Mouse (Mus musculus): Measurements from ENCODE around the gene Ptbp1.

The Ptbp1 gene

DNA sequence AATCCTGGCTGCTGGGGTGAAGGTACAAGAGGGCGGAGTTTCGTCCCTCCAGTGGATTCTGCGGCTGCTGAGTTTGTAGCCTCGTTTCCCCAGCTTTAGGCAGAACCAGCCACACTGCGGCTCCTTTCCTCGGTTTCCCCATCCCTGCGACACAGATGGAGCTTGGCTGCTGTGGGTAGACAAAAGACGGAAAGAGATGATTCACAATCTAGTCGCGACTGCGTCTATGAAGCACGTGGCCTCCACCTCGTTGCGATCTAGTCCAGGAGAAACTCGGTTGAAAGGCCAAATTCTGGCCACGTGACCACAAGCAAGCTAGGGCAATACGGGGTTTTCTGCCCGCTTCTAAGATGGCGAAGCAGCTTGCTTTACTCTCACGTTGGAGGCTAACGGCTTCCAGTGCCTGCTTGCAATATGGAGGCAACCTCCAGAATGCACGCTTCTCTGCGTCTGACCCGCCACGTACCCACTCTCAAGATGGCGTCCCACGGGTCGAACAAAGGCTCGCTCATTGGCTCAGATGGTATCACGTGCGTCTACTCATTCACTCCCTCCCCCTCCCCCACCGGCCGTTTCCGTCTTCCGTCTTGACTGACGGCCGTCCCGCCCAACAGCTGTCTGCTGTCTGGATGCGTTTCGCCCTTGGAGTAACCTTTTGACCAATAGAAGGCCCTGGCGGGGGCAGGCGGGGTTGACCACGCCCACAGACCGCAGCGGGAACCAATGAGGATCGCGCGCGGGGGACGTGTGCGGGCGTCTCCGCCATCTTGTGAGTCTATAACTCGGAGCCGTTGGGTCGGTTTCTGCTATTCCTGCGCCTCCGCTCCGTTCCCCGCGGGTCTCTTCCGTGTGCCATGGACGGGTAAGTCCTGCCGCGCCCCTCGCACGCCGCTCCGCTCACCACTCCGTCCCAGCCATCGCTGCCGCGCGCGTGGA, at the start of gene Ptbp1:
Ptbp1 (plus strand) TSS at position 568 of the 936 bp plus-strand sequence.
- DNase-seq (ENCODE audit: low read depth, low spot score) = peak; percentile 100

DNA sequence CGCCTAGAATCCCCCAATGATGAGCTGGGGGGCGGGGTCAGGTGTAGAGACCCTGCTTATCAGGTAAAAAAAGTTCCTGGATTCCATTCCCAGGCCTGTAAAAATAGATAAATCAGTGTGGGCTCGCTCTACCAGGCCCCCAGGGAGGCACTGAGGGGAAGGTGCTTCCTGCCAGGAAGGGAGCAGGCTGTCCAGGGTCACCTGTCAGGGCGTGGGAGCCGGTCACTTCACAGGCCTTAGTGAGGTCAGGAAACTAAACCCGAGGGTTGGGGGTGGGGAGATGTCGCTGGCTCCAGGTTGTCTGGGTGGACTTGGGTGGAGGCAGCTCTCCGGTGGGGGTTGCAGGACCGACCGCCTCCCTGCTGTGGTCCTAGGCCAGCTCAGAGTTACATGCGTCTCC, 48.6 kb upstream of the Ptbp1 start:
- no peak for DNase-seq (ENCODE audit: low read depth, low spot score)

DNA sequence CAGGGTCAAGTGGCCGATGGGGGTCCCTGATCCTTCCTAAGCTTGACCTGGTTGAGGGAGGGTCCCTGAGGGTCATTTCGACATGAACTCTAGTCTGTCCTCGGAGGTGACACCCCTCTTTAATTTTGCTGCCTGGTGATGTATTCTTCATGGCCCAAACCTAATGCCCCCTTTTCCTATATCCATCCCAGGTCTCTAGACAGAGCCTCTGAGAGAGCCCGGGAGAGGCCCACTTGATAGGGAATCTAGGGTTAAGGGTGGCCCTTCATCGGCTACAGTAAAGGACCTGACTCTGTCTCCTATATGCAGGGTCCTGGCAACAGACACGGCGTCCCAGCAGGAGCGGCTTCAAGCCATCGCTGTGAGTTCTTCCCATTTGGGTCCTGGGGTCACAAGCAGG, 47.9 kb upstream of the Ptbp1 start:
- DNase-seq (ENCODE audit: low read depth, low spot score) = no peak

DNA sequence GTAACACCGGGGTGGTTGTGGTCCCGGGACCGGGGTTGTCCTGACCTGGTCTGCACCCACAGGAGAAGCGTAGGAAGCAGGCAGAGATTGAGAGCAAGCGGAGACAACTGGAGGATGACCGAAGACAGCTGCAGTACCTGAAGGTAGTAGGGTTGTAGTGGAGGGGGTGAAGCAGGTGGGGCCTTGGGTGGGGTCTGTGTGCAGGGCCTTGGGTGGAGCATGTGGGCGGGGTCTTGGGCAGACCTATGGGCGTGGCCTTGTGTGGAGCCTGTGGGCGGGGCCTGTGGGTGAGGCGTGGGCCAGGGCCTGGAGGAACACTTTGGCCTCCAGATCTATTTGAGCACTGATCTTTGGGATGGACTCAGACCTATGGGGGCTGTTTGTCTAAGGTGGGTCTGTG, 47.3 kb upstream of the Ptbp1 start:
- DNase-seq (ENCODE audit: low read depth, low spot score) = no peak

DNA sequence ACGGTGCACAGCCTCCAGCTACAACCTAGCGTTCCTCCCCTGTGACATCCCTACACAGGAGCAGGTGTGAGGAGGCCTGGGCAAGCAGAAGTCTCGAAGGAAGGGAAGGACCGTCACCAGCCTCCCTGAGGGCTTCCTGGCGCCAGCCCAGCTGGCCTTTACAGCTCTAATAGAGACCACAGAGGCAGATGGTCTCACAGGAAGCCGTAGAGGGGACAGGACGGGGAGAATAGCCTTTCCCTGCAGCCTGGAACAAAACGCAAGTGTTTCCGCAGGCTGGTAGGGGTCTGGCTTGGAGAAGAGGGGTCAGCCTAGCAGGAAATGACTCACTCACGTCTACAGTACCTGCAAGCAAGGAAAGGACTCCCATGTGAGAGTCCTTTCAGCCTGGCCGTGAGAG, 46.4 kb upstream of the Ptbp1 start:
- no peak for DNase-seq (ENCODE audit: low read depth, low spot score)

DNA sequence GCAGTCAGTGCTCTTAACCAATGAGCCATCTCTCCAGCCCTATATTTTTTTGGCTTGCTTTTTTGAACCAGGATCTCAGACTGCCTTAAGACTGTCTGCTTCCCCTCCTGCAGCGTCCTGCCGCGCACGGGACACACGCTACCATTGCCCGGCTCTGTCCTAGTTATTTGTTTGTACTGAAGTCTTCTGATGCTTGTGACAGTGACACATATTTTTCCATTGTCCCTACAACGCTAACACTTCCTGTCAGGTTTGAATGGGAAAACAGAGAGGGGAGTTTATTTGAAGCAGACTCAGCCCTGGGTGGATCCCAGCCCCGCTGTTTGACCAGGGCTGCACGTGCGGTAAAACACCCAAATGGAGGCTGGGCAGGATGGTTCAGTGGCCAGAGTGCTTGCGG, 45.5 kb upstream of the Ptbp1 start:
- no peak for DNase-seq (ENCODE audit: low read depth, low spot score)

DNA sequence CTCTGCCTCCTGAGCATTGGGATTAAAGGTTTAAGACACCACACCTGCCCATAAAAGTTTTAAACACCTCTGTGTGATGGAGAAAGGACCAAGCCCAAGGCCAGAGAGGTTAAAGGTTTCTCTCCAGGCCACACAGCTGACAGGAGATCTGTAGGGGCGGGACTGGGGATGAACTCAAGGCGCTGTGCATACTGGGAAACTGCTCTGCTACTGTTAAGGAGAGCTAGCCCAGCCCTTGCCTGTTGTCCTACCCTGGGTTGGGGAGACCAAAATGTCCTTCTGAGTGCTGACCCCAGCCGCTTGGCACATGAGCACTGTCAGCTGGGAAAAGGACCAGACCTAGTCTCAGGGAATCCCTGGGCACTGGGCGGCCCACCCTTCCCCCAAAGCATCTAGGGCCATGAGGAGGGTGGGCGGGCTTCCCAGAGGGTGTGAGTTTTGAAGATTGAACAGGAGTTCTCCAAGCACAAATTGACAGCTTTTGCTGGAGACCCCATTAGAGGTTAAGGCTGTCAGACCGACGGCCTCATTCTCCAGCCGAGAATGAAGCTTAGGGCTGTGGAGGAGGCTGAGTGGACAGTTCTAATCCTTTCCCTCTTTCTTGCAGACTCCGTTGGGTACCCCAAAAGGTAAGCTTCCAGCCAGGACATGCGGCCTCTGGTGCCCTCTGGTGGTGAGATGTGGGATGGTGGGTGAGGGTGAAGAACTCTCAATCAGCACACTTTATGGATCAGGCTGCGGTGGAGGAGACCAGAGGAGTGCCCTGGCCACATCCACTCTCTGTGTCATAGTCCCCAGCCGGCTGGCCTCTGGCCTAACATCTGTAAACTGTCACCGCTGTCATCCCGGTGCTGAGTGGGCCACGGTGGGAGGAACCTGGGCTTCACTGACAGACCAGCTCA, 42.2 kb upstream of the Ptbp1 start:
- no peak for DNase-seq (ENCODE audit: low read depth, low spot score)

DNA sequence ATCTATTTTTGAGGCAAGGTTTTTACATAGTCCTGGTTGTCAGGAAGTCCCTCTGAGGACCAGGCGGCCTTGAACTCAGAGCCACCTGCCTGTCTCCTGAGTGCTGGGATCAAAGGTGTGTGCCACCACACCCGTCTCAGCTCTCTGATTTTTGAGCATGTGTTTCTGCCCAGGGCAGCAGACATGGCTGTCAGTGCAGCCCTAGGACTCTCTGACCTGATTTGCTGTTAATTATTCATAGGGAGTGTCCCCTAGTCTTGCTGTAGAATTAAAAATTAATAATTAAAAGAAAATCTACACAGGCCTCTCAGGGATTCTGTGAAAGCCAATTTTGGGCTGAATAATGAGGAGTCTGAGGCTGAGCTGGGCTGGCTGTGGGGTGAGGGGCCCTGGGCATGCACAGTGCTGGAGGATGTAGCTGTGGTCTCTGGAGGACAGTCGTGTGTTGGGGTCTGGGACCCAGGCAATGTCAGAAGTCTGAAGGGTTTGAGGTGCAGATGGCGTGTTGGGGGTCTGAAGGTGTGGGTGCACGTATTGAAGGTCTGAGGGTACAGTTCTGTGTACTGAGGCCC, 39.9 kb upstream of the Ptbp1 start:
- DNase-seq (ENCODE audit: low read depth, low spot score) = no peak

DNA sequence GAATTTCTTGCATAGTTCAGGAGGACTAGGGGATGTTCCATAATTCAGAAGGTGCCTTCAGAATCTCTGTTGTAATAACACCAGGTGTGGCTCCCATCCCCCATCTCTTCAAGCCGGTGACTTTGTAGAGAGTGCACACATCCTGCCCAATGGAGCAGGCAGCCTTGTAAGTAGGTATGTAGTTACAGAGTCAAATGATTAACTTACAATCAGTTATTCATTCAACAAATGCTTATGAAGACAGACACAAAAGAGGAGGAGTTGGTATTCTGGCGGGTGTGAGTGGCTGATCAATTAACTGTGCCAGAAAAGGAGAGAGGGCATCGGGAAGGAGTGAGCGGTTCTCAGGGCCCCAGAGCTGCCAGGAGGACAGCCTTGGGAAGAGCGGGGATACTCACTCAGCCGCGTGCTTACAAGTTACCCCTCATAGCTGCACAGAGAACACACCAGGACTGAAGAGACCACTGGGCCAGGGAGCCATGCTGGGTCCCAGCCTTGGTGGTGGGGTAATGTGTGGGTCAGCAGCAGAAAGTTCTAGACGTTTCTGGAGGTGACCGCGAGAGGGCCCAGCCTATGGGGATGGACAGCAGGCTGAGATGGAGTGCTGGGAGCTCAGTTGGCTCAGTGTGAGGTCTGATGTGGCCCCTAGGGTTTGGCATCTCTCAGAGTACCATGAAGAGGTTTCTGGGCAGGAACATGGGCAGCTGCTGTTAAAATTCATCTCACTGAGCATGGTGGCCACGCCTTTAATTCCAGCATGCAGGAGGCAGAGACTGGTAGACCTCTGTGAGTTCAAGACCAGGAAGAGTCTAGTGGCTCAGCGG, 38.3 kb upstream of the Ptbp1 start:
- DNase-seq (ENCODE audit: low read depth, low spot score) = no peak

DNA sequence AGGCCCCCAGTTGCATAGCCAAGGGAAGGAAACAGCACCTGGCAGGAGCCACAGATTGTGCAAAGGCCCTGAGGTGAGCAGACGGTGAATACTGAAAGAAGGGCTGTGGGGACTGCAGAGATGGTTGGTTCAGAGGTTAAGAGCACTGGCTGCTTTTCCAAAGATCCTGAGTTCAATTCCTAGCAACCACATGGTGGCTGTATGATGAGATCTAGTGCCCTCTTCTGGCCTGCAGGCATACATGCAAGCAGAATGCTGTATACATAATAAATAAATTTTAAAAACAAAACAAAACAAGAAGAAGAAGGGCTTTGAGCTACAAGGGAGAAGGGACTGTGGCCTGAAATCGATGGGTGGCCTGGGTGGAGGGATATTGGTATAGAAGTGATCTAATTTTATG, 37.1 kb upstream of the Ptbp1 start:
- DNase-seq (ENCODE audit: low read depth, low spot score) = no peak

DNA sequence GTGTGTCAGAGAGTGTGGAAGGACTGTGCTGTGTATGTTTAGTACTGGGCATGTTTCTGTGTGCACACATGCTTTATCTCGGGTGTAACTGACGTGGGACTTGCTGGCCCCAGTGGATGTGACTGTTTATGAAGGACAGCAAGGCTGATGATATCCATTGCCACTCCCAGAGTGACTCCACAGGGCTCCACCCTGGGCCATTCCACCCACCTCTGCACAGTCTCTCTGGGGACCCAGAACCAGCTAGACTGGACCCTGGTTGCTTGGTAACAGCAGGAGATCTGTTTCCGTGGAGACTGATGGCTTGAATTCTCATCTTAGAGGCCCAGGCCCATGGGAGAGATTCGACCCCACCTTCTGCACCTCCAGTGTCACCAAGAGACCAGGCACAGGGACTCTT, 36.0 kb upstream of the Ptbp1 start:
- no peak for DNase-seq (ENCODE audit: low read depth, low spot score)

DNA sequence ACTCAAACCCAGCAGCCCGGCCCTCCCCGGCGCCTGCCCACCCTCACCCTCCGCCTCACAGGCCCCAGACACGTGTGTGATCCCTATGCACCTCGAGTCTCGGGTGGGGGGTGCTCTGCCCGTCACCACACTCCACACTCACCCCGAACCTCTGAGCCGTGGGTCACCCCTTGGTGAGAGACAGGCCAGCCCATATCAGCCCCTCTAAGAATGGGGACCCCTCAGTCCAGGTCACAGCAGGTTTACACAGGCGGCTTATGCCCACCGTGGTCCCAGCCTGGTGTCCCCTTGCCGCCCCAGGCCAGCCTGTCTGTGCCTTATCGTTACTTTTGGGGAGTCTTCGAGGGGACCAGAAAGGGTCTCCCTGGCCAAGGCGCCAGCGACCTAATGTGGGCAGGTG, 34.6 kb upstream of the Ptbp1 start:
- no peak for DNase-seq (ENCODE audit: low read depth, low spot score)

DNA sequence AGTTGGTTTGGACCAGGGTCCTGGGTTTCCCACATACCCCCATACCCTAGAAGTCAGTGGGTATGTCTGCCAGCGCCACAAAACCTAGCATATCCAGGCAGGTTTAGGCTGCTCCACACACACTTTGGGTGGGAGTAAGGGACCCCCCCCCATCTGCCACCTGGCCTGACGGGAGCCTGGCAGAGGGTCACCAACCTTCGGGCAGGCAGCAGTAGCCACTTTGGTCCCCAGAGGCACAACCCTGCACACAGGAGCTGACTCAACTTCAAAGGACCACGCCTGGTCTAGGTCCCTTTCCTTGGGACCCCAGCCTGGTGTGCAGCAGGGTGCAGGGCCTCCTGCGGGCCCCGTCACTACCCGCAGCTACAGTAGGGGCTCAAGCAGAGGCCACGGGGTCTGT, 34.0 kb upstream of the Ptbp1 start:
- no peak for DNase-seq (ENCODE audit: low read depth, low spot score)

DNA sequence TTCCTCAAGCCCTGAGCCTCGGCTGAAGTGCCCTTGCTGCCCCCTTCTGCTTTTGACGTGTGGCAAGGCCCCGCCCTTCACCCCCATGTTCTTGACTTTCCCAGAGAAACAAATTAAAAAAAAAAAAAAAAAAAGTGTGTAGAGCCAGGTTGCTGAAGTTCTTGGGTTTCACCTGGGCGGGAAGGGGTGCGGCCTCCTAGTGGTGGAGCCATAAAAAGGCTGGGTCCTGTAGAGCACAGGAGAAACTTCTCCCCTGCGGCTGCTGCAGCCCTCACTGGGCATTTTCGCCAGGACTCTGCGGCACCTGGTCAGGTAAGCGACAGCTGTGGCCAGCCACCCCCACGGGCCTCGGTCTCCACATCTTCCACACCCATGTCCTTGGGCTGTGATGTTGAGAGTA, 33.4 kb upstream of the Ptbp1 start, which contains the start of gene Misp:
Misp (plus strand) TSS at position 208 of the 400 bp plus-strand sequence.
- no peak for DNase-seq (ENCODE audit: low read depth, low spot score)

DNA sequence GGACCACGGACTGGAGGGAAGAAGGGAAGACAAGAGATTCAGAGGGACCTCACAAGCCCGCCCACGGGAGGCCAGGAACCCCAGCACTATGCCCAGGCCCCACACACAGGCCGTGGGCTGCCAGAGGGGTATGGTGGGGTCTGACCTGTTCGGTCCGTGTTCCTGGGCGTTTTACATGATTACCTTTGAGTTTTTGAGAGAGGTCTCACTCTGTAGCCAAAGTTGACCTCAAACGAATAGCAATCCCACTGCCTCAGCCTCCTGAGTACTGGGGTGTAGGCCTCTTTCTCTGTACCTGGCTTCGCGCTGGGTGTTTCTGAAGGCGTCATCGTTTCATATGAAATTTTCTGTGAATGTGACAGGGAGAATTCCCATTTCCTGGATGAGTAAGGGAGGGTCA, 32.5 kb upstream of the Ptbp1 start:
- no peak for DNase-seq (ENCODE audit: low read depth, low spot score)

DNA sequence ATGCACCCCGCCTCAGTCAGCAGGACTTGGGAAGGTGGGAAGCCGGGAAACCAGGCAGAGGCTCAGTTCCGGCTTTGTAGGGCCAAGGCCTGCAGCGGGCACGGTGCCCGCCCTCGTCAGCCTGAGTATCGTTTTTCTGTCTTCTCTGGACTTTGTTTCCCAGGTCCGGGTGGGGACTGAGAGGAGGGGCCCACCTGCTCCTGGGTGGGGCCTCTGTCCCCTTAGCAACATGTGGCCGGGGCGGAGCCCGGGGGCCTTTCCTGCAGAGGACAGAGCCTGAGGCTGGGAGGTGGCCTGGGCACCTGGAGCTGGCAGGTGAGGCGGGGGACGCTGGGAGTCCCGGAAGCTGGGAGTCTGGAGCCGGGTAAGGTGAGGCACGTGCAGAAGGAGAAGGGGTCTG, 31.9 kb upstream of the Ptbp1 start:
- DNase-seq (ENCODE audit: low read depth, low spot score) = no peak

DNA sequence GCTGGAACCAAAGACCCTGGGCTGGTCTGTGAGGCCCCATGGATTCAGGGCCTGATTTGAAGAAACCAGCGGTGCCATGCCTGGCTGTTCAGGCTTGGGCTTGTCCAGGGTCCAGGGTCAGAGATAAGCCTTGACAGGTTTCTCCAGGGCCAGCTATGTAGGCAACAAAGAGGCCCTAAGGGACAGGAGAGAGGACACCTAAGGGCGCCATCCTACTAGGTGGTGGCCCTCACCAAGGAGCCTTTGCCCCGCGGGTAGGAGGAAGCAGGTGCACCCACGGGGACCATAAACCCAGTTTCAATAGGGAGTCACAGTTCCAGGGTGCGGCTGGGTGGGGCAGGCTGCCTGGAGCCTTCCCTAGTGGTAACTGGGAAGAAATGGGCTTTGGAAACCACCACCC, 31.2 kb upstream of the Ptbp1 start:
- DNase-seq (ENCODE audit: low read depth, low spot score) = no peak

DNA sequence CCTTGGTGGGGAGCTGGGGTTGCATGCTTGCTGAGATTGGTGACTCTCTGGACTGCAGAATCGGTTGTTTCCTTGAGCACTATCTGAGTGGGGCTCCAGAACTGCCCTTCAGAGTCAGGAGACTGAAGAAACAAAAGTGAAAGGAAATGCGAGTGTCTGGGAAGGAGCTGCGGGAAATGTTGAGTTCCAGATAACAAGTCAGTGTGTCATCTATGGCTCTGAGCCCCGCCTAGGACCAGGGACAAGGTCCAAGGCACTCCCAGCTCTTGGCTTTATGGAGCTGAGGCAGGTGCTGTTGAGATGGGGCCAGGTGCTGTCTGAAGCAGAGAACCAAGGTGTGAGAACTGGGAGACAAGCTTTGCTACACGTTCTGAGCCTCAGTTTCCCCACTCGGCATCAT, 29.8 kb upstream of the Ptbp1 start:
- DNase-seq (ENCODE audit: low read depth, low spot score) = no peak

DNA sequence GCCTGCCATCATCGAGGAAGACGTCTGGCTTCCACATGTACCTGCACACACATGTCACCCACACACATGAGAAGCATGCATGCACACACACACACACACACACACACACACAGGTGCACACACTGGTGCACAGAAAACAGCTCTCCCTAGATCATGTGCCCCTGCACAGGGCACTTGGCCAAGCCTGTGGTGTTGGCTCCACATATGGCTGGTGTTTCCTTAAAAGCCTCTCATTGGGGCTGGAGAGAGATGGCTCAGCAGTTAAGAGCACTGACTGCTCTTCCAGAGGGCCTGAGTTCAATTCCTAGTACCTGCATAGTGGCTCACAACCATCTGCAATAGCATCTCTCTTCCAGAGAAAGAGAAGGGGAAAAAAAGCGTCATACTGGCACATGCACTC, 22.6 kb upstream of the Ptbp1 start:
- no peak for DNase-seq (ENCODE audit: low read depth, low spot score)

DNA sequence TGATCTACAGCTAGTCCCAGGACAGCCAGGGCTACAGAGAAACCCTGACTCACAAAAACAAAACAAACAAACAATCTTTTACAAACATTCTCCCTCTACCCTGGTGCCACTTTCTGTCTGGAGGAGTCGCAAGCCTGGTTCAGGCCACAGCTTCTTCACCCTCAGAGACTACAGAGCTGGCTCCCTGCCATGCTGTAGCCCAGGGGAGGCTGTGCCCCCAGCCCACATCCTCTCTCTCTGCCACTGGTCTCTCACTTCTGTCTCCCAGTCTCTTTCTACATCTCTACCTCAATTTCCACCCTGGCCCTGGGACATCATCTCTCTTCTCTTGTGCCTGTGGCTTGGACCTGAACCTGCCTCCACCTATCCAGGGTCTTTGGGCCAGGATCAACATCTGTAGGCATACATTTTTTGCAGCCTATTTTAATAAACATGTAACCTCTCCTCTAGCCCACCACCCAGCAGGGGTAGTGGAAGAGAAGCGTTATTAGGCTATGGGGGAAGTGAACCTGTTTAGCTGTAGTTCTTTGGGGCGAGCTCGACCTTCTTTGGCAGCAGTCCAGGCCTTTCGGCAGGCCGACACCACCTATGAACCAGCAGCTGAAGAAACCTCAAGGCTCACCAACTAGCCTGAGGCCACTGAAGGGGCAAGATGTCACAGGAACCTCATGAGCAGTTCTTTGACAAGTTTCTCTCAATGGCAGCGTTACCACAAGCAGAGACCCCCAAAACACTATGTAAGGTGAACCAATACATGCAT, 22.0 kb upstream of the Ptbp1 start:
- no peak for DNase-seq (ENCODE audit: low read depth, low spot score)

DNA sequence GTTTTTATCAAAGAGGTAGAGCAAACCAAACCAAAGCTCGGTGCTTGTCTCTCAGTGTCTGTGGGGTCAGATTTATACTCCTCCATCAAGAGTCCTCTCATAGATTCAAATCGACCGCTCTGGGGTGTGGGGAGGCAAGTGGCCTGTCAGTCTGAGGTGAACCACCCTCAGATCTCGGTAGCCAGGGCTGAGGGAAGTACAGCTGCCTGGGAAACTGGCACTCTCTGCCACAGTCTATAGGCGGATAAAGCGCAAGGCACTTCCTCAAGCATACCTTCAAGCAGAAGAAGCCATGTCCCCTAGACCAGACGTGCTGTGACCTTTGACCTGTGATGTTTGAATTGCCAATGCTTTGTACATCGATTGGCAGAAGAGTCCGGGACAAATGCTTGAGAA, 21.4 kb upstream of the Ptbp1 start:
- DNase-seq (ENCODE audit: low read depth, low spot score) = no peak

Measured in brain, embryonic 18.5 days (tissue).